Mouse (Mus musculus): ENCODE measurements at regions not wholly inside any gene's neighbourhood (a gene's known extent, or its start where the extent isn't known, plus 50 kb on each side); places are given as distances from the start of the nearest gene placed in this dataset.

GRCm38 (mm10) chr9:32002924-32003323, 89.7 kb upstream of the Barx2 start:
- WGBS, result 18% methylated on average over 4 of the region's 4 CpGs
- DNase-seq (ENCODE audit: low read depth, low spot score), result no peak

- no peak for DNase-seq (ENCODE audit: low read depth, low spot score)
- WGBS, result 93% methylated on average over 7 of the region's 7 CpGs
Observed at GRCm38 (mm10) chr9:32003730-32004129, 90.5 kb upstream of the Barx2 start.

GRCm38 (mm10) chr9:32005348-32005747, 92.1 kb upstream of the Barx2 start:
- DNase-seq (ENCODE audit: low read depth, low spot score), result no peak
- WGBS, result 37% methylated on average over 9 of the region's 9 CpGs

GRCm38 (mm10) chr9:32006350-32006749, 93.1 kb upstream of the Barx2 start:
- WGBS, result 33% methylated on average over 4 of the region's 4 CpGs
- DNase-seq (ENCODE audit: low read depth, low spot score), result no peak

GRCm38 (mm10) chr9:32010953-32011770, 97.9 kb upstream of the Barx2 start:
- WGBS, result 26% methylated on average over 11 of the region's 11 CpGs
- no peak for DNase-seq (ENCODE audit: low read depth, low spot score)

- 72% methylated on average over 4 of the region's 4 CpGs for WGBS
- DNase-seq (ENCODE audit: low read depth, low spot score), result no peak
Observed at GRCm38 (mm10) chr9:32016286-32016685, 99.7 kb upstream of the Arhgap32 start.

GRCm38 (mm10) chr9:32018020-32018419, 97.9 kb upstream of the Arhgap32 start:
- no peak for DNase-seq (ENCODE audit: low read depth, low spot score)

GRCm38 (mm10) chr9:32019786-32020185, 96.2 kb upstream of the Arhgap32 start:
- WGBS, result 83% methylated on average over 5 of the region's 5 CpGs
- no peak for DNase-seq (ENCODE audit: low read depth, low spot score)

GRCm38 (mm10) chr9:32020942-32021731, 94.8 kb upstream of the Arhgap32 start:
- no peak for DNase-seq (ENCODE audit: low read depth, low spot score)
- WGBS, result 25% methylated on average over 13 of the region's 13 CpGs

- WGBS, result 29% methylated on average over 3 of the region's 3 CpGs
- DNase-seq (ENCODE audit: low read depth, low spot score), result no peak
Observed at GRCm38 (mm10) chr9:32021755-32022154, 94.2 kb upstream of the Arhgap32 start.

- WGBS, result 95% methylated on average over 10 of the region's 10 CpGs
- no peak for DNase-seq (ENCODE audit: low read depth, low spot score)
Observed at GRCm38 (mm10) chr9:32022996-32023395, 92.9 kb upstream of the Arhgap32 start.

- WGBS, result 8% methylated on average over 5 of the region's 5 CpGs
- DNase-seq (ENCODE audit: low read depth, low spot score), result no peak
Observed at GRCm38 (mm10) chr9:32024767-32025166, 91.2 kb upstream of the Arhgap32 start.

GRCm38 (mm10) chr9:32027962-32028361, 88.0 kb upstream of the Arhgap32 start:
- DNase-seq (ENCODE audit: low read depth, low spot score), result no peak
- 49% methylated on average over 8 of the region's 8 CpGs for WGBS

GRCm38 (mm10) chr9:32029001-32029400, 86.9 kb upstream of the Arhgap32 start:
- WGBS, result 77% methylated on average over 1 of the region's 1 CpGs
- no peak for DNase-seq (ENCODE audit: low read depth, low spot score)

GRCm38 (mm10) chr9:32029786-32030185, 86.2 kb upstream of the Arhgap32 start:
- 55% methylated on average over 2 of the region's 2 CpGs for WGBS
- no peak for DNase-seq (ENCODE audit: low read depth, low spot score)

GRCm38 (mm10) chr9:32030203-32030602, 85.7 kb upstream of the Arhgap32 start:
- WGBS, result 93% methylated on average over 7 of the region's 7 CpGs
- DNase-seq (ENCODE audit: low read depth, low spot score), result no peak

- WGBS, result 1% methylated on average over 54 of the region's 64 CpGs
- peak; percentile 57 for DNase-seq (ENCODE audit: low read depth, low spot score)
Observed at GRCm38 (mm10) chr9:32031950-32032453, 83.9 kb upstream of the Arhgap32 start.

- 7% methylated on average over 88 of the region's 94 CpGs for WGBS
Observed at GRCm38 (mm10) chr9:32032521-32033185, 83.3 kb upstream of the Arhgap32 start.

GRCm38 (mm10) chr9:32033937-32034336, 82.0 kb upstream of the Arhgap32 start:
- no peak for DNase-seq (ENCODE audit: low read depth, low spot score)
- 18% methylated on average over 6 of the region's 6 CpGs for WGBS

More at GRCm38 (mm10) chr9:32032521-32033185, 83.3 kb upstream of the Arhgap32 start:
- no peak for DNase-seq (ENCODE audit: low read depth, low spot score)

GRCm38 (mm10) chr9:32039999-32040398, 75.9 kb upstream of the Arhgap32 start:
- WGBS, result 95% methylated on average over 2 of the region's 2 CpGs
- DNase-seq (ENCODE audit: low read depth, low spot score), result no peak
